Mouse (Mus musculus) E14TG2a.4 (cell line): Measurements from ENCODE around the gene Zmym5.

Experiments used
- CTCF ChIP-seq: conservative IDR thresholded peaks from 2 replicates; pipeline ENCODE4 v1.5.1; 2014; ENCODE audit warnings: low read length
- NANOG ChIP-seq: IDR thresholded peaks from 2 replicates; pipeline ENCODE4 v1.6.1; 2014; ENCODE audit warnings: borderline replicate concordance, low read length, mixed read lengths

GRCm38 (mm10) chr14:56784575-56784974 lies 26.9 kb downstream of the Zmym5 start:
- TF ChIP-seq CTCF, result no peak
- no peak for TF ChIP-seq NANOG
